Mouse (Mus musculus) midbrain, embryonic 14.5 days (tissue): ENCODE measurements at regions not wholly inside any gene's neighbourhood (a gene's known extent, or its start where the extent isn't known, plus 50 kb on each side); places are given as distances from the start of the nearest gene placed in this dataset.

Experiments
- ATAC-seq: fragments of 200-750 bp; cut with Nextera tagmentation; 2 replicates; pipeline ENCODE4 v1.8.0; 2017; ENCODE audit warnings: moderate number of reproducible peaks, moderate library complexity; ENCODE audit not compliant: low FRiP score, low TSS enrichment
- DNase-seq: peaks from one replicate; pipeline ENCODE4 v3.0.0-alpha.2; 2015
- H3K27ac ChIP-seq: fragments of 300-500 bp; sonication (generic); replicated peaks from 2 replicates; pipeline ENCODE4 v1.5.1; 2014; ENCODE audit warnings: mild to moderate bottlenecking, low read depth, low read length, moderate library complexity
- H3K27me3 ChIP-seq: fragments of 300-500 bp; sonication (generic); 2 replicates; pipeline ENCODE4 v1.6.1; 2014; ENCODE audit warnings: low read length, control low read depth, mixed read lengths; ENCODE audit not compliant: control insufficient read depth, insufficient read depth
- H3K36me3 ChIP-seq: fragments of 300-500 bp; sonication (generic); 2 replicates; pipeline ENCODE4 v1.6.1; 2014; ENCODE audit warnings: low read length, control low read depth; ENCODE audit not compliant: control insufficient read depth, insufficient read depth
- H3K4me1 ChIP-seq: fragments of 300-500 bp; sonication (generic); 2 replicates; pipeline ENCODE4 v1.6.1; 2014; ENCODE audit warnings: mild to moderate bottlenecking, antibody characterized with exemption, low read length, control low read depth; ENCODE audit not compliant: control insufficient read depth, insufficient read depth
- H3K4me2 ChIP-seq: fragments of 300-500 bp; sonication (generic); 2 replicates; pipeline ENCODE4 v1.6.1; 2014; ENCODE audit warnings: mild to moderate bottlenecking, low read length, moderate library complexity
- H3K4me3 ChIP-seq: fragments of 300-500 bp; sonication (generic); replicated peaks from 2 replicates; pipeline ENCODE4 v1.5.1; 2014; ENCODE audit warnings: low read depth, low read length
- H3K9ac ChIP-seq: fragments of 300-500 bp; sonication (generic); replicated peaks from 2 replicates; pipeline ENCODE4 v1.6.1; 2014; ENCODE audit warnings: mild to moderate bottlenecking, low read length, moderate library complexity
- H3K9me3 ChIP-seq: fragments of 300-500 bp; sonication (generic); 2 replicates; pipeline ENCODE4 v1.6.1; 2016; ENCODE audit warnings: low read length, control low read depth, mixed read lengths; ENCODE audit not compliant: control insufficient read depth
- WGBS: fragments of 180-500 bp; shearing (Covaris S2); extraction: QIAGEN DNeasy Blood & Tissue Kit; methylation state at CpG from one replicate; pipeline ENCODE4 v1.1.7; 2014; 5-methylcytosine and 5-hydroxymethylcytosine counted together

- 96% methylated on average over 1 of the region's 1 CpGs for WGBS
These were observed 320.2 kb downstream of the Tfap2b start for GRCm38 (mm10) chr1:19528871-19529270.

DNA sequence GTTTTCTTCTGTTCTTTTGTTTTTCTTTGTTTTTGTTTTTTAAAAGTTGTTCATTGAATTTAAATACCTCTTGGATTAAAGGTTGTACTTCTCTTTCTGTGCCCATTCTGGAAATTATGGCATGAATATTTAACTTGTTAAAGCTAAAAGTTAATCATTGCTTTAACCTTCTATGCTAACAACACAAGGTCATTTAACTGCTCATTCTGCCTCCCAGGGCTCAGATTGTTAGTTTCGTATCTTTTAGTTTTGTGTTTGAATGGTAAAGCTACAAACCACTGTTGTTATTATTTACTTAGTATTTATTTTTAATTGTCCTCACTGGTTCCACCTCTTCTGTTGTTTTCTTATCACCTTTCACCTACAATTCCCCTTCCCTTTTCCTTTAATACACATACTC, 322.7 kb downstream of the Tfap2b start:
- H3K4me3 ChIP-seq = no peak overlapping the region
- no peaks in the 10 kb centered on the region for H3K9me3 ChIP-seq
- no peaks in the 10 kb centered on the region for H3K4me1 ChIP-seq
- H3K9ac ChIP-seq = no peak overlapping the region
- no peak for ATAC-seq
- no peaks in the 10 kb centered on the region for H3K36me3 ChIP-seq
- H3K27me3 ChIP-seq = no peaks in the 10 kb centered on the region
- DNase-seq = no peak
- no peak overlapping the region for H3K27ac ChIP-seq
- H3K4me2 ChIP-seq = no peak overlapping the region
- 94% methylated on average over 1 of the region's 1 CpGs for WGBS

More at GRCm38 (mm10) chr1:19528871-19529270, 320.2 kb downstream of the Tfap2b start:
- Histone ChIP-seq H3K27ac (no peak overlapping the region), H3K9ac (no peak overlapping the region), H3K4me2 (no peak overlapping the region), H3K9me3 (no peaks in the 10 kb centered on the region), H3K4me3 (no peak overlapping the region), H3K36me3 (no peaks in the 10 kb centered on the region), H3K27me3 (no peaks in the 10 kb centered on the region), H3K4me1 (no peaks in the 10 kb centered on the region)
- ATAC-seq = no peak
- no peak for DNase-seq

DNA sequence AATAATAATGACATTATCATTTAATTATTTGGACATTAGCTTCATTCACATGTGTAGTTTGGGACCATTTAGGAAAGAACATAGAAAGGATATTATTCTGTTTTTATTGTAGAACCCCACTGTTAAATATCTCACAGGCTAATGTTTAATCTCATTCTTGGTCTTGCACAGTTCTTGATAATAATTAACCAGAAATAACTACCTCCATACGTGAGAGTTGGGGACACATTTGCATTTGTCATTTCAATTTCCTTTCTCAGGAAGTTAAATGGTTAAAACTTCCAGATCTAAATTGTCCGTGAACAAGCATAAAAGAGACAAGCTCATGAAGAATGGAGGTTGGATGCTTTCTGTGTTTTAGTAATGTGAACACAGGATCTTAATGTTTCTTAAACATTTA, 326.3 kb downstream of the Tfap2b start:
- Histone ChIP-seq H3K4me1 (no peaks in the 10 kb centered on the region), H3K36me3 (no peaks in the 10 kb centered on the region), H3K27me3 (no peaks in the 10 kb centered on the region), H3K9me3 (no peaks in the 10 kb centered on the region), H3K4me2 (no peak overlapping the region), H3K4me3 (no peak overlapping the region), H3K9ac (no peak overlapping the region), H3K27ac (no peak overlapping the region)
- no peak for ATAC-seq
- no peak for DNase-seq
- WGBS = 67% methylated on average over 2 of the region's 2 CpGs

DNA sequence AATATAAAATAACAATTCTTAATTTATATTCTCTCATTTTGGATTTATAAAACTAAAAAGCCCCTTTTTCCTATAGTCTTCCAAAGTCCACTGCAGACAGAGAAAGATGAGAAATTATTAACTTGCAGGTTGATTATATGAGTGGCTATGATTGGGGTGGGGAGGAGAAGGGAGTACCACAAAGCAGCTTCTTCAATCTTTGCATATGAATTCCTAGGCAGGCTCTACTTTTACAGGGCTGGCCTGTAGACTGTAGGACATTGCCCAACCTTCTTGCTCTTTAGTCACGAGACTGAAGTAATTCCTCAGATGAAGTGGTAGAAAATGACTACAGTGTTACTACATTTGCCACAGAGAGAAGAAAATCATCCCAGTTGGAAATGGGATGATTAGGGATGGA, 334.3 kb downstream of the Tfap2b start:
- no peak overlapping the region for H3K27ac ChIP-seq
- H3K27me3 ChIP-seq = no peaks in the 10 kb centered on the region
- no peaks in the 10 kb centered on the region for H3K9me3 ChIP-seq
- H3K4me2 ChIP-seq = no peak overlapping the region
- H3K4me3 ChIP-seq = no peak overlapping the region
- no peaks in the 10 kb centered on the region for H3K4me1 ChIP-seq
- ATAC-seq (no peak), DNase-seq (no peak)
- no peaks in the 10 kb centered on the region for H3K36me3 ChIP-seq
- WGBS = 93% methylated on average over 1 of the region's 1 CpGs
- H3K9ac ChIP-seq = no peak overlapping the region

- no peak overlapping the region for H3K9ac ChIP-seq
- no peaks in the 10 kb centered on the region for H3K9me3 ChIP-seq
- no peaks in the 10 kb centered on the region for H3K27me3 ChIP-seq
- peak; percentile 31 for DNase-seq
- H3K4me2 ChIP-seq = no peak overlapping the region
- ATAC-seq = no peak
- H3K4me3 ChIP-seq = no peak overlapping the region
- no peaks in the 10 kb centered on the region for H3K36me3 ChIP-seq
- no peak overlapping the region for H3K27ac ChIP-seq
- no peaks in the 10 kb centered on the region for H3K4me1 ChIP-seq
- 25% methylated on average over 3 of the region's 3 CpGs for WGBS
These were observed 357.0 kb downstream of the Tfap2b start for GRCm38 (mm10) chr1:19565755-19566154.

DNA sequence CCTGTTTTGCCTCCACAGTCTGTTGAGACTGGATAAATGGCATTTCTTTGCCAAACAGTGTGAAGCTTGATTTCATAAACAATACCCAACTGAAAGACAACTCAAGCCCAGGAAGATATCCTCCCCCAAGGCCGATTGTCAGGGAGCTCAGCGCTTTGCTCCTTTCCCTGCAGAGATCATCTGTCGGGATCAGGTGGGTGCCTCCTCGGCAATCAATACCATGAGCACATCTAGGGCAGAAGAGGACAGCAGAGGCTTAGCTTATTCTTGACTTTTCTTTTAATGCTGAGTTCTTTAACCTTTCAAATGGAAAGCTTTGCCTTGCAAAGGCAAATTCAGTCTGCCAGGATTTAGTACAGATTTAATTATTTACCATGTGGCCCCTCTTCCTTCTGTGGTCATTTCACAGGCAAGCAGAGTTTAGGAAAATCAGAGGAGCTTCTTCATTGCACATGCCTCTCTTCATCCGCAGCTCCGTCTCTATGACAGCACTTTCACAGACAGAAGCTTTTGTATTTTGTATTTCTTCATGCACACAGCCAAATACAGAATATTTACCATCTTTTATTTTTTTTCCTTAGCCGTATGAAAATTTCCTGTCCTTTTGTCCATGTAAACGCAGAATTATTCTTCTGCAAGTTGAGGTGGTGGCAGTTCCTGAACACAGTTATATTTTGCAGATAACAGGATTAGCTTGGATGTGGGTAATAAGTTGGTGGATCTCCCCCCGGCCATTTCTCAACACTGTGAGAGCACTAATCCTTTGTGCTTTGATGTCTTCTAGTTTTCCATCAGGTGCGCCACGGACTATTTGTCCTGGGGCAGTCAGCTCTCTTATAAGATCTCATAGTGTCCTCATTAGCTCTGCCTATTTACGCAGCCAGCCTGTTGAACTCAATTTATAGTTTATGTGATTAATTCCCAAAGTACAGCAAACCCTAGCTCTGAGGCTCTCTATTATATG, 374.6 kb downstream of the Tfap2b start:
- Histone ChIP-seq H3K9me3 (no peaks in the 10 kb centered on the region), H3K27ac (peak overlapping the region; percentile 66), H3K4me1 (peaks cover 10% of the 10 kb centered on the region; the same call in 1 of the 2 replicates), H3K27me3 (no peaks in the 10 kb centered on the region), H3K9ac (no peak overlapping the region), H3K4me3 (no peak overlapping the region), H3K4me2 (no peak overlapping the region), H3K36me3 (no peaks in the 10 kb centered on the region)
- 21% methylated on average over 12 of the region's 12 CpGs for WGBS
- ATAC-seq (peak; percentile 78), DNase-seq (peak; percentile 76)

GRCm38 (mm10) chr1:19605506-19605905, 396.8 kb downstream of the Tfap2b start:
- Histone ChIP-seq H3K4me2 (no peak overlapping the region), H3K9me3 (no peaks in the 10 kb centered on the region), H3K9ac (no peak overlapping the region), H3K27ac (no peak overlapping the region), H3K27me3 (no peaks in the 10 kb centered on the region), H3K4me1 (no peaks in the 10 kb centered on the region), H3K36me3 (no peaks in the 10 kb centered on the region), H3K4me3 (no peak overlapping the region)
- 67% methylated on average over 7 of the region's 7 CpGs for WGBS
- ATAC-seq (no peak), DNase-seq (no peak)

- Histone ChIP-seq H3K9me3 (no peaks in the 10 kb centered on the region), H3K27me3 (no peaks in the 10 kb centered on the region), H3K36me3 (no peaks in the 10 kb centered on the region), H3K4me2 (no peak overlapping the region), H3K9ac (no peak overlapping the region), H3K4me3 (no peak overlapping the region), H3K27ac (no peak overlapping the region), H3K4me1 (no peaks in the 10 kb centered on the region)
- 67% methylated on average over 4 of the region's 4 CpGs for WGBS
- DNase-seq (no peak), ATAC-seq (no peak)
These were observed 407.0 kb downstream of the Tfap2b start for GRCm38 (mm10) chr1:19615688-19616087.

DNA sequence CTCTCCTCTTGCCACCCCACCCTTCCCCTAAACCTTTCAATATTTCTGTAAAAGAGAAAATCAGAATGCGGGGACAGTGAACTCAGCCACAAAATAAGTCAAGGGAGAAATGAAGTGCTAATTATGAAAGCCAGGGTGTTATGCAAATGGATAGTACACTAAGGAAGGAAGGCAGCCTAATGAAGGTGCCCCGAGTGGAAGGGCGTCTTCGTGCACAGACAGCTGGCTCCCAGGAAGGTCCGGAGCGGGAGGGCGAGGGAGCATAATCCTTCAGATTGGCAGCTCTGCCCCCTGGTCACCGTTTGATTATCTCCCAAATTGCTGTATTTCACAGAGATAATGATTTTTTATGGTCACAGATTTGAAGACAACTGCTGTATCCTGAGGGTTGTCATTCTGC, 430.4 kb downstream of the Tfap2b start:
- Histone ChIP-seq H3K4me1 (no peaks in the 10 kb centered on the region), H3K9me3 (no peaks in the 10 kb centered on the region), H3K36me3 (no peaks in the 10 kb centered on the region), H3K9ac (no peak overlapping the region), H3K27ac (no peak overlapping the region), H3K27me3 (no peaks in the 10 kb centered on the region), H3K4me3 (no peak overlapping the region), H3K4me2 (no peak overlapping the region)
- WGBS = 49% methylated on average over 8 of the region's 8 CpGs
- DNase-seq (peak; percentile 35), ATAC-seq (peak; percentile 57; the same call in 1 of the 2 replicates)
